In the genomic region with DNA sequence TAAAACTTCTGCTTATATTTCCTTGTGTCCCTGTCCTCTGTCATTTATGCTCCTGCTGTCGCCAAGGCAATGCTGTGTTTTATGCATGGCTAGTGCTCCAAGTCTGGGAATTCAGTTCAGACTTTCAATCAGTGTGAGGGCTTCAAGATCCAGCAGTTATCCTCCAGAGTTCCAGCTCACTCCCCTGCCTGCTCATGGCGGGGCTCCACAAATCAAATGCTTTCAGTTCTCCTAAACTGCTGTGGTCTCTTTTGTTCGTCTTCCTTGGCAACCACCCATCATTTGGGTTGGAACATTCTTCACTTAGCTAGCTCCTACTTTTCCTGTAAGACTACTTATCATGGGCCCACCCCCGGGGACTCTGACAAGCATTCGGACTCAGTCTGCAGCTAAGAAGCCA, we compare ENCODE assay signal across 13 mouse cellular contexts.
DNase-seq lines count a peak whose midpoint lies in the region; ATAC-seq lines count a peak whose summit lies in the region.
"Had no signal": no experiment of that assay in that cellular context is flagged by ENCODE, and none has a peak within 500 bp of the region (broad histone marks: within the 10 kb centered on the region; RNA-seq: fewer than 3 reads in every experiment).

No protein-coding gene starts in this region.

- DNase-seq in hindbrain, embryonic 11.5 days (ENCODE audit: low spot score): no peak
- DNase-seq in neural tube, embryonic 11.5 days (ENCODE audit: low spot score): no peak
- no peak for DNase-seq in neural tube, embryonic 10.5 days (ENCODE audit: extremely low spot score, low spot score)
- no peak for DNase-seq in spleen, adult 18-20 months
- DNase-seq in cerebellum, adult 11 months: no peak
- DNase-seq: adrenal gland, postnatal 14 days; embryo, embryonic 11 days; kidney, postnatal 25 days had no signal

- H3K9ac ChIP-seq in hindbrain, embryonic 12.5 days: no peak overlapping the region
- no peak overlapping the region for H3K9ac ChIP-seq in hindbrain, embryonic 11.5 days (ENCODE audit: low read depth, low read length)
- no peak overlapping the region for H3K9ac ChIP-seq in neural tube, embryonic 11.5 days (ENCODE audit: low read length)
- no peak overlapping the region for H3K9ac ChIP-seq in forebrain, embryonic 16.5 days (replicated peaks; ENCODE audit: low read depth, low read length)
- H3K9ac ChIP-seq in neural tube, embryonic 13.5 days: no peak overlapping the region

- no peaks in the 10 kb centered on the region for H3K9me3 ChIP-seq in hindbrain, embryonic 12.5 days (replicated peaks)
- no peaks in the 10 kb centered on the region for H3K9me3 ChIP-seq in hindbrain, embryonic 11.5 days (ENCODE audit: control insufficient read depth, low read length)
- no peaks in the 10 kb centered on the region for H3K9me3 ChIP-seq in neural tube, embryonic 11.5 days (ENCODE audit: control insufficient read depth, low read length)
- H3K9me3 ChIP-seq in forebrain, embryonic 16.5 days (ENCODE audit: control insufficient read depth, low read length): no peaks in the 10 kb centered on the region
- no peaks in the 10 kb centered on the region for H3K9me3 ChIP-seq in neural tube, embryonic 13.5 days
- H3K9me3 ChIP-seq: megakaryocyte, embryonic 14.5 days had no signal

- ATAC-seq in hindbrain, embryonic 12.5 days (ENCODE audit: low FRiP score): peak; percentile 38; the same call in 1 of the 2 replicates
- ATAC-seq in hindbrain, embryonic 11.5 days (ENCODE audit: low FRiP score): no peak; the same call in 1 of the 2 replicates
- peak; percentile 25; the same call in 1 of the 2 replicates for ATAC-seq in neural tube, embryonic 11.5 days (ENCODE audit: insufficient read depth, low FRiP score, low TSS enrichment)
- peak; percentile 84 for ATAC-seq in forebrain, embryonic 16.5 days
- ATAC-seq in neural tube, embryonic 13.5 days (ENCODE audit: low read depth): peak; percentile 88

- H3K4me3 ChIP-seq in hindbrain, embryonic 12.5 days: no peak overlapping the region
- no peak overlapping the region for H3K4me3 ChIP-seq in hindbrain, embryonic 11.5 days (ENCODE audit: low read depth, low read length)
- no peak overlapping the region for H3K4me3 ChIP-seq in neural tube, embryonic 11.5 days (ENCODE audit: low read depth, low read length)
- H3K4me3 ChIP-seq in forebrain, embryonic 16.5 days (replicated peaks; ENCODE audit: low read length): no peak overlapping the region
- no peak overlapping the region for H3K4me3 ChIP-seq in neural tube, embryonic 13.5 days
- H3K4me3 ChIP-seq: megakaryocyte, embryonic 14.5 days had no signal

- no peaks in the 10 kb centered on the region for H3K27me3 ChIP-seq in hindbrain, embryonic 12.5 days
- H3K27me3 ChIP-seq in hindbrain, embryonic 11.5 days (ENCODE audit: control insufficient read depth, insufficient read depth, low read length): no peaks in the 10 kb centered on the region
- H3K27me3 ChIP-seq in neural tube, embryonic 11.5 days (ENCODE audit: control insufficient read depth, insufficient read depth, low read length): no peaks in the 10 kb centered on the region
- no peaks in the 10 kb centered on the region; the same call in 1 of the 2 replicates for H3K27me3 ChIP-seq in forebrain, embryonic 16.5 days (replicated peaks; ENCODE audit: control insufficient read depth, insufficient read depth, low read length)
- H3K27me3 ChIP-seq in neural tube, embryonic 13.5 days: no peaks in the 10 kb centered on the region
- H3K27me3 ChIP-seq: CH12.LX had no signal

- H3K4me1 ChIP-seq in hindbrain, embryonic 12.5 days: no peaks in the 10 kb centered on the region
- H3K4me1 ChIP-seq in hindbrain, embryonic 11.5 days (replicated peaks; ENCODE audit: control insufficient read depth, insufficient read depth, low read length): no peaks in the 10 kb centered on the region
- no peaks in the 10 kb centered on the region for H3K4me1 ChIP-seq in neural tube, embryonic 11.5 days (ENCODE audit: control insufficient read depth, insufficient read depth, low read length)
- peaks cover 10% of the 10 kb centered on the region for H3K4me1 ChIP-seq in forebrain, embryonic 16.5 days (replicated peaks; ENCODE audit: control insufficient read depth, insufficient read depth, low read length)
- peaks cover 7% of the 10 kb centered on the region; the same call in 1 of the 2 replicates for H3K4me1 ChIP-seq in neural tube, embryonic 13.5 days (replicated peaks)
- H3K4me1 ChIP-seq: megakaryocyte, embryonic 14.5 days had no signal

- no peak overlapping the region for H3K4me2 ChIP-seq in hindbrain, embryonic 12.5 days (replicated peaks)
- H3K4me2 ChIP-seq in hindbrain, embryonic 11.5 days (replicated peaks; ENCODE audit: low read depth, low read length): no peak overlapping the region
- no peak overlapping the region for H3K4me2 ChIP-seq in neural tube, embryonic 11.5 days (ENCODE audit: low read depth)
- H3K4me2 ChIP-seq in forebrain, embryonic 16.5 days (ENCODE audit: low read length): peak overlapping the region; percentile 24; the same call in 1 of the 2 replicates
- H3K4me2 ChIP-seq in neural tube, embryonic 13.5 days: 0 out of 2 replicates have a peak overlapping the region, but pooled peaks have one; percentile 2

- no peak overlapping the region for H3K27ac ChIP-seq in hindbrain, embryonic 12.5 days
- H3K27ac ChIP-seq in hindbrain, embryonic 11.5 days (ENCODE audit: low read depth, low read length): no peak overlapping the region
- no peak overlapping the region for H3K27ac ChIP-seq in neural tube, embryonic 11.5 days (ENCODE audit: low read depth, low read length)
- H3K27ac ChIP-seq in forebrain, embryonic 16.5 days (ENCODE audit: low read length): peak overlapping the region; percentile 37; the same call in 1 of the 2 replicates
- peak overlapping the region; percentile 39; the same call in 1 of the 2 replicates for H3K27ac ChIP-seq in neural tube, embryonic 13.5 days (replicated peaks)

- 55% methylated on average over 5 of the region's 5 CpGs for WGBS in hindbrain, embryonic 12.5 days
- WGBS in hindbrain, embryonic 11.5 days: 60% methylated on average over 5 of the region's 5 CpGs
- 55% methylated on average over 5 of the region's 5 CpGs for WGBS in neural tube, embryonic 11.5 days
- WGBS in forebrain, embryonic 16.5 days: 21% methylated on average over 5 of the region's 5 CpGs
- WGBS in neural tube, embryonic 13.5 days: 36% methylated on average over 5 of the region's 5 CpGs

- H3K36me3 ChIP-seq in hindbrain, embryonic 12.5 days: no peaks in the 10 kb centered on the region
- H3K36me3 ChIP-seq in hindbrain, embryonic 11.5 days (ENCODE audit: control insufficient read depth, insufficient read depth, low read length): no peaks in the 10 kb centered on the region
- H3K36me3 ChIP-seq in neural tube, embryonic 11.5 days (ENCODE audit: control insufficient read depth, insufficient read depth, low read length): no peaks in the 10 kb centered on the region
- H3K36me3 ChIP-seq in forebrain, embryonic 16.5 days (ENCODE audit: control insufficient read depth, insufficient read depth): no peaks in the 10 kb centered on the region
- no peaks in the 10 kb centered on the region for H3K36me3 ChIP-seq in neural tube, embryonic 13.5 days

Comparison
In these comparisons a context has a peak if more than half of its experiments do, and no peak if none do; other contexts are left out.
1. H3K27ac ChIP-seq: peak in forebrain, embryonic 16.5 days (single experiment) and neural tube, embryonic 13.5 days (single experiment); none in hindbrain, embryonic 12.5 days (single experiment), hindbrain, embryonic 11.5 days (single experiment) and neural tube, embryonic 11.5 days (single experiment).
2. H3K4me2 ChIP-seq: peak in forebrain, embryonic 16.5 days (single experiment) and neural tube, embryonic 13.5 days (single experiment); none in hindbrain, embryonic 12.5 days (single experiment), hindbrain, embryonic 11.5 days (single experiment) and neural tube, embryonic 11.5 days (single experiment).